Mouse (Mus musculus) spleen, adult 2 months (tissue): ENCODE measurements around the gene Alox5. TPM values are rescaled to one million over a fixed set of nuclear protein-coding genes. Genes with fewer than 3 reads are reported as not detected.

Experiments used
- DNase-seq, 2 experiments: peaks; one replicate each; pipeline versions ENCODE4 v3.0.0 to v3.0.0-alpha.2; 2012 to 2021; ENCODE audit warnings: low spot score in 2 of 2, low read depth in 1 of 2
- H3K27ac ChIP-seq: fragments of 200-500 bp; 2 replicates; pipeline ENCODE4 v1.5.1; 2012; ENCODE audit warnings: low read length, inconsistent platforms; ENCODE audit not compliant: insufficient read depth
- H3K27me3 ChIP-seq: fragments of 200-500 bp; 2 replicates; pipeline ENCODE4 v1.6.1; 2012; ENCODE audit warnings: mild to moderate bottlenecking, moderate library complexity, low read length, inconsistent platforms; ENCODE audit not compliant: control insufficient read depth, insufficient read depth
- H3K36me3 ChIP-seq: fragments of 200-500 bp; 2 replicates; pipeline ENCODE4 v1.6.1; 2012; ENCODE audit warnings: mild to moderate bottlenecking, low read length, inconsistent platforms; ENCODE audit not compliant: control insufficient read depth, insufficient read depth
- H3K4me1 ChIP-seq: fragments of 200-500 bp; 2 replicates; pipeline ENCODE4 v1.6.1; 2011; ENCODE audit warnings: inconsistent platforms; ENCODE audit not compliant: control insufficient read depth, insufficient read depth, insufficient read length
- H3K4me3 ChIP-seq: fragments of 200-500 bp; 2 replicates; pipeline ENCODE4 v1.5.1; 2011; ENCODE audit warnings: mild to moderate bottlenecking, inconsistent platforms; ENCODE audit not compliant: insufficient read depth, insufficient read length; ENCODE audit errors: extremely low read depth
- CTCF ChIP-seq: fragments of 200-500 bp; IDR thresholded peaks from 2 replicates; pipeline ENCODE4 v1.5.1; 2011; ENCODE audit warnings: mild to moderate bottlenecking, inconsistent platforms; ENCODE audit not compliant: insufficient read depth, insufficient read length, insufficient replicate concordance; ENCODE audit errors: extremely low read depth
- POLR2A ChIP-seq: fragments of 200-500 bp; IDR thresholded peaks from 2 replicates; pipeline ENCODE4 v1.6.1; 2011; ENCODE audit warnings: low read depth, low read length, inconsistent platforms
- WGBS: fragments of 180-500 bp; shearing (Covaris S2); methylation state at CpG from one replicate; pipeline ENCODE4 v1.1.7; 2018; 5-methylcytosine and 5-hydroxymethylcytosine counted together
- polyA plus RNA-seq: library from polyadenylated mRNA; depleted of rRNA; stranded (reverse); fragments of >200 nt; gene quantifications from 2 replicates; pipeline ENCODE4 v1.2.3, GENCODE M21; 2012

Alox5 gene
- polyA plus RNA-seq, 1 experiment, result 2.5 TPM

GRCm38 (mm10) chr6:116439531-116439930 is 21.4 kb downstream of the Alox5 start:
- TF ChIP-seq POLR2A (no peak), CTCF (no peak)

GRCm38 (mm10) chr6:116438864-116439263 is 22.1 kb downstream of the Alox5 start:
- no peaks in the 10 kb centered on the region for H3K4me1 ChIP-seq
- 81% methylated on average over 6 of the region's 6 CpGs for WGBS
- no peak overlapping the region for H3K4me3 ChIP-seq
- TF ChIP-seq CTCF (no peak), POLR2A (no peak)
- no peaks in the 10 kb centered on the region for H3K27me3 ChIP-seq
- no peaks in the 10 kb centered on the region for H3K36me3 ChIP-seq
- DNase-seq, result no peak
- H3K27ac ChIP-seq, result no peak overlapping the region

More at GRCm38 (mm10) chr6:116439531-116439930, 21.4 kb downstream of the Alox5 start:
- H3K27me3 ChIP-seq, result no peaks in the 10 kb centered on the region
- no peak overlapping the region for H3K27ac ChIP-seq
- H3K36me3 ChIP-seq, result no peaks in the 10 kb centered on the region
- WGBS, result 71% methylated on average over 6 of the region's 6 CpGs
- DNase-seq, result no peak
- H3K4me3 ChIP-seq, result no peak overlapping the region
- H3K4me1 ChIP-seq, result no peaks in the 10 kb centered on the region

- Histone ChIP-seq H3K4me1 (no peaks in the 10 kb centered on the region), H3K27me3 (no peaks in the 10 kb centered on the region), H3K4me3 (no peak overlapping the region), H3K36me3 (no peaks in the 10 kb centered on the region), H3K27ac (no peak overlapping the region)
- WGBS, result 54% methylated on average over 5 of the region's 5 CpGs
- DNase-seq, result no peak
- no peak for TF ChIP-seq POLR2A
- TF ChIP-seq CTCF, result no peak
Measured at GRCm38 (mm10) chr6:116428282-116428681, 32.7 kb downstream of the Alox5 start.

- Histone ChIP-seq H3K27me3 (no peaks in the 10 kb centered on the region), H3K4me1 (no peaks in the 10 kb centered on the region), H3K4me3 (no peak overlapping the region), H3K27ac (no peak overlapping the region), H3K36me3 (no peaks in the 10 kb centered on the region)
- 47% methylated on average over 3 of the region's 3 CpGs for WGBS
- TF ChIP-seq POLR2A, result no peak
- TF ChIP-seq CTCF, result no peak
- DNase-seq, result no peak
Measured at GRCm38 (mm10) chr6:116427552-116427951, 33.4 kb downstream of the Alox5 start.

- no peak overlapping the region for H3K27ac ChIP-seq
- no peaks in the 10 kb centered on the region for H3K27me3 ChIP-seq
- no peak for TF ChIP-seq POLR2A
- no peak for TF ChIP-seq CTCF
- H3K4me3 ChIP-seq, result no peak overlapping the region
- 54% methylated on average over 2 of the region's 2 CpGs for WGBS
- no peaks in the 10 kb centered on the region for H3K36me3 ChIP-seq
- no peaks in the 10 kb centered on the region for H3K4me1 ChIP-seq
- no peak for DNase-seq
Measured at GRCm38 (mm10) chr6:116423664-116424063, 37.3 kb downstream of the Alox5 start.

GRCm38 (mm10) chr6:116422991-116423390 is 38.0 kb downstream of the Alox5 start:
- Histone ChIP-seq H3K4me3 (no peak overlapping the region), H3K27ac (no peak overlapping the region), H3K27me3 (no peaks in the 10 kb centered on the region), H3K36me3 (no peaks in the 10 kb centered on the region), H3K4me1 (no peaks in the 10 kb centered on the region)
- no peak for TF ChIP-seq CTCF
- no peak for TF ChIP-seq POLR2A
- WGBS, result 53% methylated on average over 7 of the region's 7 CpGs
- DNase-seq, result no peak

- no peaks in the 10 kb centered on the region for H3K36me3 ChIP-seq
- no peak for TF ChIP-seq CTCF
- no peak for TF ChIP-seq POLR2A
- DNase-seq, result no peak
Measured at GRCm38 (mm10) chr6:116420271-116420670, 40.7 kb downstream of the Alox5 start.

GRCm38 (mm10) chr6:116419699-116420098 is 41.3 kb downstream of the Alox5 start:
- 76% methylated on average over 6 of the region's 6 CpGs for WGBS
- H3K27ac ChIP-seq, result no peak overlapping the region
- no peaks in the 10 kb centered on the region for H3K27me3 ChIP-seq
- H3K4me1 ChIP-seq, result no peaks in the 10 kb centered on the region
- H3K4me3 ChIP-seq, result no peak overlapping the region
- DNase-seq, result no peak
- H3K36me3 ChIP-seq, result no peaks in the 10 kb centered on the region
- TF ChIP-seq CTCF, result no peak
- no peak for TF ChIP-seq POLR2A

More at GRCm38 (mm10) chr6:116420271-116420670, 40.7 kb downstream of the Alox5 start:
- H3K27me3 ChIP-seq, result no peaks in the 10 kb centered on the region
- H3K4me1 ChIP-seq, result no peaks in the 10 kb centered on the region
- no peak overlapping the region for H3K4me3 ChIP-seq
- 90% methylated on average over 10 of the region's 10 CpGs for WGBS
- H3K27ac ChIP-seq, result no peak overlapping the region
